In the genomic region with DNA sequence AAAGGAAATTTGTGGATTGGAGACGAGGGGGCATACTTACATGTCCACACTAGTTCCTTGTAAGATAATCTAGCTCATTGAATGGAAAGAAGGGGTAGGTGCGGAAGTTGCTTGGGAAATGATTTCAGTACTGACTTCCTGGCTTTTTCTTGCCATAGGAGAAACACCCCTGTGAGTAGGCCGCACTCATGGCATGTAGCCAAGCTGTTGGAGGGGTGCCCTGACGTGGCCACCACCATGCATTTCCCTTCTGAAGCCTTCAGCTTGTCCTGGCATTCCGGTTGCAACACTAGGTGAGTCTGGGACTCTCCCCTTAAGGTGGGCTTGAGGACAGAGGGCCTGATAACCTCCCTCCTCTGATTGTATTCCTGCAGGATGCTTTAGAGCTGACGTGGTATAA, we compare ENCODE assay signal across 19 mouse cellular contexts.
DNase-seq lines count a peak whose midpoint lies in the region; ATAC-seq and TF ChIP-seq lines count a peak whose summit lies in the region.
"Had no signal": no experiment of that assay in that cellular context is flagged by ENCODE, and none has a peak within 500 bp of the region (broad histone marks: within the 10 kb centered on the region; RNA-seq: fewer than 3 reads in every experiment).

No protein-coding gene starts in this region.

- no peaks in the 10 kb centered on the region for H3K9me3 ChIP-seq in heart, embryonic 13.5 days
- H3K9me3 ChIP-seq in lung, postnatal 0 days (ENCODE audit: low read length) = no peaks in the 10 kb centered on the region
- no peaks in the 10 kb centered on the region for H3K9me3 ChIP-seq in forebrain, postnatal 0 days (ENCODE audit: low read length)
- H3K9me3 ChIP-seq: embryonic facial prominence, embryonic 10.5 days; forebrain, embryonic 15.5 days; hindbrain, embryonic 15.5 days; limb, embryonic 13.5 days; liver, embryonic 15.5 days; megakaryocyte, embryonic 14.5 days had no signal

- no peaks in the 10 kb centered on the region for H3K27me3 ChIP-seq in heart, embryonic 13.5 days (replicated peaks)
- H3K27me3 ChIP-seq in lung, postnatal 0 days (replicated peaks; ENCODE audit: insufficient read depth, low read length) = no peaks in the 10 kb centered on the region
- H3K27me3 ChIP-seq in forebrain, postnatal 0 days (ENCODE audit: insufficient read depth, low read length) = no peaks in the 10 kb centered on the region
- H3K27me3 ChIP-seq: forebrain, embryonic 15.5 days; hindbrain, embryonic 15.5 days; limb, embryonic 13.5 days; liver, embryonic 15.5 days had no signal

- no peak for TF ChIP-seq CTCF in lung, postnatal 0 days (IDR thresholded peaks at IDR 0.05)
- TF ChIP-seq CTCF in forebrain, postnatal 0 days (IDR thresholded peaks at IDR 0.05; ENCODE audit: low read depth) = no peak

- 0 out of 2 replicates have a peak overlapping the region, but pooled peaks have one; percentile 3 for H3K27ac ChIP-seq in heart, embryonic 13.5 days (replicated peaks)
- no peak overlapping the region for H3K27ac ChIP-seq in lung, postnatal 0 days (ENCODE audit: low read length)
- H3K27ac ChIP-seq in forebrain, postnatal 0 days (ENCODE audit: low read depth, low read length) = no peak overlapping the region
- H3K27ac ChIP-seq: embryonic facial prominence, embryonic 10.5 days; forebrain, embryonic 15.5 days; hindbrain, embryonic 15.5 days; layer of hippocampus, adult 2 months; limb, embryonic 13.5 days; liver, embryonic 15.5 days had no signal

- no peaks in the 10 kb centered on the region for H3K4me1 ChIP-seq in heart, embryonic 13.5 days
- H3K4me1 ChIP-seq in lung, postnatal 0 days (ENCODE audit: insufficient read depth, low read depth, low read length) = no peaks in the 10 kb centered on the region
- no peaks in the 10 kb centered on the region for H3K4me1 ChIP-seq in forebrain, postnatal 0 days (ENCODE audit: insufficient read depth)
- H3K4me1 ChIP-seq: embryonic facial prominence, embryonic 10.5 days; forebrain, embryonic 15.5 days; hindbrain, embryonic 15.5 days; limb, embryonic 13.5 days; liver, embryonic 15.5 days had no signal

- no peak overlapping the region for H3K4me2 ChIP-seq in heart, embryonic 13.5 days
- no peak overlapping the region for H3K4me2 ChIP-seq in lung, postnatal 0 days (replicated peaks; ENCODE audit: low read depth, low read length)
- no peak overlapping the region for H3K4me2 ChIP-seq in forebrain, postnatal 0 days (ENCODE audit: low read depth)
- H3K4me2 ChIP-seq: forebrain, embryonic 15.5 days; hindbrain, embryonic 15.5 days; limb, embryonic 13.5 days; liver, embryonic 15.5 days had no signal

- WGBS in heart, embryonic 13.5 days = 61% methylated on average over 6 of the region's 6 CpGs
- 68% methylated on average over 6 of the region's 6 CpGs for WGBS in lung, postnatal 0 days
- 76% methylated on average over 6 of the region's 6 CpGs for WGBS in forebrain, postnatal 0 days

- H3K36me3 ChIP-seq in heart, embryonic 13.5 days = peaks cover 19% of the 10 kb centered on the region
- no peaks in the 10 kb centered on the region for H3K36me3 ChIP-seq in lung, postnatal 0 days (ENCODE audit: insufficient read depth, low read length)
- H3K36me3 ChIP-seq in forebrain, postnatal 0 days (ENCODE audit: insufficient read depth) = no peaks in the 10 kb centered on the region
- H3K36me3 ChIP-seq: forebrain, embryonic 15.5 days; hindbrain, embryonic 15.5 days; liver, embryonic 15.5 days had no signal

- no peak for TF ChIP-seq EP300 in lung, postnatal 0 days (IDR thresholded peaks at IDR 0.05)

- no peak for ATAC-seq in heart, embryonic 13.5 days (ENCODE audit: extremely low read depth, insufficient number of reproducible peaks, low FRiP score, low TSS enrichment)
- ATAC-seq in lung, postnatal 0 days = peak; percentile 17; the same call in 1 of the 2 replicates
- ATAC-seq in forebrain, postnatal 0 days = no peak
- ATAC-seq: forebrain, embryonic 15.5 days; intestine, postnatal 0 days; midbrain, embryonic 16.5 days had no signal

- no peak overlapping the region for H3K4me3 ChIP-seq in heart, embryonic 13.5 days
- H3K4me3 ChIP-seq in lung, postnatal 0 days (ENCODE audit: low read depth, low read length) = no peak overlapping the region
- H3K4me3 ChIP-seq in forebrain, postnatal 0 days (ENCODE audit: low read depth, low read length) = no peak overlapping the region
- H3K4me3 ChIP-seq: embryonic facial prominence, embryonic 10.5 days; erythroblast, embryonic 14.5 days; forebrain, embryonic 15.5 days; hindbrain, embryonic 15.5 days; layer of hippocampus, adult 2 months; limb, embryonic 13.5 days; liver, embryonic 15.5 days; megakaryocyte, embryonic 14.5 days had no signal

- peak; percentile 6 to 27 for DNase-seq in cerebellum, postnatal 10 days
- DNase-seq in cerebellum, adult 9-11 months = no peak
- DNase-seq in kidney, postnatal 14 days = peak; percentile 17
- DNase-seq in kidney, adult 11 months = no peak
- no peak for DNase-seq in lung, postnatal 0 days (ENCODE audit: low spot score)
- DNase-seq in spleen, adult 18-20 months = no peak
- no peak for DNase-seq in forebrain, postnatal 0 days
- DNase-seq: right cerebral cortex, postnatal 14 days had no signal

- no peak overlapping the region for H3K9ac ChIP-seq in heart, embryonic 13.5 days
- H3K9ac ChIP-seq in lung, postnatal 0 days (replicated peaks; ENCODE audit: low read depth) = no peak overlapping the region
- no peak overlapping the region for H3K9ac ChIP-seq in forebrain, postnatal 0 days
- H3K9ac ChIP-seq: forebrain, embryonic 15.5 days; hindbrain, embryonic 15.5 days; limb, embryonic 13.5 days; liver, embryonic 15.5 days had no signal

Comparison
In these comparisons a context has a peak if more than half of its experiments do, and no peak if none do; other contexts are left out.
1. DNase-seq: peak in cerebellum, postnatal 10 days (2 of 2) and kidney, postnatal 14 days (single experiment); none in cerebellum, adult 9-11 months (single experiment), kidney, adult 11 months (single experiment), lung, postnatal 0 days (single experiment), spleen, adult 18-20 months (0 of 2) and forebrain, postnatal 0 days (single experiment).